Mouse (Mus musculus): ENCODE measurements around the gene Sox6.

DNA sequence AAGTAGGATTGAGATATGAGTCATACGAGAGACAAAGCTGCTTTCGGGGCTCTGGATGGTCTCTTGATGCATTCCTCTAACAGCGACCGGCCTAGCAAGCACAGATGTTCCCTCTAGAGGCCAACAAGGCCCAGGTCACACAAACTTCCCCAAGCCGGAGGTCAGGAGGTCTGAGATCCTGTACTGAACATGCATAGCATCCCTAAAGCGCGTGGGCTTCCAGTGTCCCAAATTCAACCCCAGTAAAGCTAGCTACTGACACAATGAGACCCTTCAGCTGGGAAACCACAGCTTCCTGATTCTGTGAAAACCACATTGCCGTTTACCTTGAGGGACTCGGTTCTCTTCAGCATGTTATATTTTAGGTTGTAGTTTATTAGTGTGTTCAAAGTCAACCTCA, 499.6 kb downstream of the Sox6 start:
- TF ChIP-seq GATA1 (IDR thresholded peaks at IDR 0.05; ENCODE audit: borderline replicate concordance, low read length) (no peak), POLR2AphosphoS5 (IDR thresholded peaks at IDR 0.05; ENCODE audit: insufficient replicate concordance, low read depth, low read length) (no peak), CTCF (IDR thresholded peaks at IDR 0.05; ENCODE audit: low read depth, low read length) (no peak), GATA2 (IDR thresholded peaks at IDR 0.05; ENCODE audit: borderline replicate concordance, low read depth, low read length) (no peak)

All from G1E (cell line).